8 mouse cellular contexts compared by ENCODE assay signal in the genomic region with DNA sequence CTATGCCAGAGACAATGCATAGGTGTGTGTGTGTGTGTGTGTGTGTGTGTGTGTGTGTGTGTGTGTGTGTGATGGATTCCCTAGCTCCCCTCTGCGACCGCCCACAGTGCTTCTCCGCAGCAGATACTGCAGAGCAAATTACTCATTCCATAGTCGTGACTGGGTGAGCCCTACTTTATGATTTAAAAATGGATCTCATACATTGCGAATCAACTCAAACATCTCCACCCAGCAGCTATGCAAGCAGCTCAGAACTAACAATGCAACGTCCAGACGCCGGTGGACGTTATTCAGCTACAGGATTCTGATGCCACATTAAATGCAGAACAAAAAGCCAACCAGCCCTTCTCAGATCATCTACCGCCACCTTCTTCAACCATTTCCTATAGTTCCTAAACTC. TPM values are rescaled to one million over a fixed set of nuclear protein-coding genes. Genes with fewer than 3 reads are reported as not detected.
DNase-seq lines count a peak whose midpoint lies in the region; ATAC-seq and TF ChIP-seq lines count a peak whose summit lies in the region.

No protein-coding gene starts in this region.

- no peaks in the 10 kb centered on the region for H3K79me2 ChIP-seq in myocyte (ENCODE audit: control insufficient read depth, insufficient read depth)

- no peaks in the 10 kb centered on the region for H3K9me3 ChIP-seq in limb, embryonic 10.5 days (replicated peaks)

- peaks cover 14% of the 10 kb centered on the region for H3K36me3 ChIP-seq in thymus, adult 2 months (ENCODE audit: control insufficient read depth, insufficient read depth, low read length)
- H3K36me3 ChIP-seq in limb, embryonic 10.5 days: peaks cover 7% of the 10 kb centered on the region
- peaks cover 5% of the 10 kb centered on the region for H3K36me3 ChIP-seq in myocyte (ENCODE audit: control insufficient read depth, insufficient read depth)

- ATAC-seq in CD4-positive, CD25-positive, alpha-beta regulatory T cell, adult 4 months: no peak

- H3K27ac ChIP-seq in thymus, adult 2 months (ENCODE audit: control insufficient read depth, insufficient read depth, low read length): peak overlapping the region; percentile 27; the same call in 1 of the 2 replicates
- peak overlapping the region; percentile 84 for H3K27ac ChIP-seq in limb, embryonic 10.5 days

- TF ChIP-seq CTCF in thymus, adult 2 months (IDR thresholded peaks at IDR 0.05; ENCODE audit: borderline replicate concordance, control insufficient read depth, extremely low read depth, insufficient read depth, low read length, poor library complexity): no peak

- H3K4me2 ChIP-seq in myocyte (ENCODE audit: low read depth): peak overlapping the region; percentile 78

- peaks cover 7% of the 10 kb centered on the region; the same call in 1 of the 2 replicates for H3K4me1 ChIP-seq in thymus, adult 2 months (replicated peaks; ENCODE audit: control insufficient read depth, insufficient read depth, low read length)
- peaks cover 10% of the 10 kb centered on the region; the same call in 1 of the 2 replicates for H3K4me1 ChIP-seq in limb, embryonic 10.5 days

- H3K4me3 ChIP-seq in thymus, adult 2 months (ENCODE audit: control insufficient read depth, insufficient read depth, low read length): peak overlapping the region; percentile 79
- H3K4me3 ChIP-seq in limb, embryonic 10.5 days: peak overlapping the region; percentile 62
- H3K4me3 ChIP-seq in myocyte: peak overlapping the region; percentile 41

- DNase-seq in CD4-positive, CD25-positive, alpha-beta regulatory T cell, adult 2 months (ENCODE audit: low read depth, low spot score): peak; percentile 58
- no peak for DNase-seq in thymus, adult 2 months
- no peak for DNase-seq in thymus, postnatal 0 days (ENCODE audit: low spot score)
- DNase-seq in heart, postnatal 4 days: peak; percentile 16
- DNase-seq in limb, embryonic 10.5 days (ENCODE audit: low spot score): no peak
- DNase-seq in thymus, postnatal 4 days: peak; percentile 46

- H3K27me3 ChIP-seq in thymus, adult 2 months (ENCODE audit: control insufficient read depth, insufficient read depth, low read length): no peaks in the 10 kb centered on the region
- H3K27me3 ChIP-seq in limb, embryonic 10.5 days (ENCODE audit: low read depth, poor library complexity, severe bottlenecking): no peaks in the 10 kb centered on the region
- H3K27me3 ChIP-seq in myocyte (ENCODE audit: control insufficient read depth, insufficient read depth, insufficient read length): no peaks in the 10 kb centered on the region

- 1% methylated on average over 10 of the region's 10 CpGs for WGBS in thymus, adult 2 months
- WGBS in limb, embryonic 10.5 days: 8% methylated on average over 7 of the region's 10 CpGs

- TF ChIP-seq POLR2A in thymus, adult 2 months (IDR thresholded peaks at IDR 0.05; ENCODE audit: control insufficient read depth, extremely low read depth, insufficient read depth, low read length, poor library complexity): no peak
- no peak for TF ChIP-seq POLR2A in myocyte (IDR thresholded peaks at IDR 0.05; ENCODE audit: insufficient read length, low read depth)

- H3ac ChIP-seq in myocyte (ENCODE audit: control insufficient read depth, insufficient read length): peak overlapping the region; percentile 20

TF ChIP-seq in myocyte, 11 proteins besides CTCF, POLR2A, EP300 and RAD21:
- TF ChIP-seq USF1 (IDR thresholded peaks at IDR 0.05; ENCODE audit: low read depth) (no peak), POLR2AphosphoS2 (IDR thresholded peaks at IDR 0.05; ENCODE audit: insufficient read length, low read depth) (no peak), MYOD1 (IDR thresholded peaks at IDR 0.05; ENCODE audit: control insufficient read depth in 1 of 3, insufficient read length in 2 of 3, low read depth in 2 of 3) (no peak), TCF12 (IDR thresholded peaks at IDR 0.05; ENCODE audit: insufficient read depth, poor library complexity, severe bottlenecking) (no peak), REST (IDR thresholded peaks at IDR 0.05; ENCODE audit: insufficient read depth, insufficient read length) (no peak), SRF (IDR thresholded peaks at IDR 0.05; ENCODE audit: control insufficient read depth, insufficient read length, low read depth) (no peak), TCF3 (IDR thresholded peaks at IDR 0.05; ENCODE audit: insufficient read length, low read depth) (no peak), CEBPB (IDR thresholded peaks at IDR 0.05; ENCODE audit: insufficient read depth, poor library complexity, severe bottlenecking) (no peak)
TF ChIP-seq in myocyte: peak in this region for 0.

RNA-seq across cellular contexts. Expression of gene Rgs2, which starts 0.5 kb away (rescaled TPM):
- polyA plus RNA-seq in CD4-positive, CD25-positive, alpha-beta regulatory T cell, adult 4 months (2017; shearing (Covaris generic)): 10 to 100 TPM; 32.3 to 41.6 TPM
- 4.3 and 5.9 TPM in 2 replicates for polyA plus RNA-seq in thymus, adult 2 months (2012; rRNA removed)
- polyA plus RNA-seq in thymus, postnatal 0 days (2015; fragmentation: Nextera tagmentation; extraction: Ambion mirVana): 61.4 and 61.7 TPM in 2 replicates
- 10 to 100 TPM; 51.0 to 68.0 TPM for total RNA-seq in heart, postnatal 4 days (2021)
- polyA plus RNA-seq in limb, embryonic 10.5 days (2016; fragmentation: Nextera tagmentation; extraction: Ambion mirVana): 20.8 and 21.7 TPM in 2 replicates
- polyA plus RNA-seq in myocyte (2012; fragmentation: generic; extraction: Trizol): 3.6 TPM

Comparison
In these comparisons a context has a peak if more than half of its experiments do, and no peak if none do; other contexts are left out.
1. DNase-seq: peak in CD4-positive, CD25-positive, alpha-beta regulatory T cell, adult 2 months (single experiment), heart, postnatal 4 days (single experiment) and thymus, postnatal 4 days (single experiment); none in thymus, adult 2 months (single experiment), thymus, postnatal 0 days (single experiment) and limb, embryonic 10.5 days (single experiment).
2. Peak in every context shown above with its lines, with median percentiles within 50 percentile points of each other: H3K4me3 ChIP-seq.